15 mouse cellular contexts compared by ENCODE assay signal in the genomic region with DNA sequence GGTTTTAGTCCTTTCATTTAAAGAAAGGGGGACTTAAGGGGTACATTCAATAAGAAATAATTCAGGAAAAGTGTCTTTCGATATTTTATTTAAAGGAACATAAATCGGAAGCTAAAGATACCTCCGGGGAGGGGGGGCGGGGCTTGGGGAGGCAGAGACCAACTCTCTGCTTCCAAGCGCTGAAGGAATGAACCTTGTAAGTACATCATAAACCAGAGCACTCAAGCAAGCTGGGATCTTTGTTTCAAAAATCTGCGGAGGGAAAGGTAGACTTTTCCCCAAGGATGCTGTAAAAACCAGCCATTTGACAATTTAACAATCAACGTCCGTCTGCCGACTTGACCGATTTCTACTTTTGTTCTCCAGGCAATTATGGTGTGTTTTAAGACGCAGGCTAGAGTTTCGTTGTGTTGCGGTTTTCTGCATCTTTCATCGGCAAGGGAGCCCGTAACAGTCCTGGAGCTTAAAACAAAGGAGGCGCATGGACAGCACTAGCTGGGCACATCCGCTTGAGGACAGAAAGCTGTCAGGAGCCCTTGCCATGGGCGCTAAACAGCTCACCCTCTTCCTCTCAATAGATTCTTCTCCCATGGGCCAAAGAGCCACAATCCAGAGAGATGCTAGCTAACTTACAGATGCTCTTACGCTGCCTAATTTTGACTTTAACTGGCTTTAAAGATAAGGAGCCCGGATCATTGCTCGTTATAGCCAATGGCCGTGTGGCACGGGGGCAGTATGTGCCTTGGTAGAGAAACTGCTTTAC.
DNase-seq lines count a peak whose midpoint lies in the region; ATAC-seq and TF ChIP-seq lines count a peak whose summit lies in the region.
"Had no signal": no experiment of that assay in that cellular context is flagged by ENCODE, and none has a peak within 500 bp of the region (broad histone marks: within the 10 kb centered on the region; RNA-seq: fewer than 3 reads in every experiment).

No protein-coding gene starts in this region.

- peaks cover 5% of the 10 kb centered on the region for H3K27me3 ChIP-seq in forebrain, embryonic 11.5 days (ENCODE audit: control insufficient read depth, insufficient read depth, low read length)
- peaks cover 42% of the 10 kb centered on the region for H3K27me3 ChIP-seq in forebrain, embryonic 10.5 days (ENCODE audit: poor library complexity, severe bottlenecking)
- no peaks in the 10 kb centered on the region for H3K27me3 ChIP-seq in kidney, embryonic 16.5 days (ENCODE audit: insufficient read depth, low read length)
- H3K27me3 ChIP-seq in forebrain, postnatal 0 days (ENCODE audit: insufficient read depth, low read length), result no peaks in the 10 kb centered on the region
- H3K27me3 ChIP-seq in neural tube, embryonic 13.5 days, result peaks cover 35% of the 10 kb centered on the region
- H3K27me3 ChIP-seq: midbrain, embryonic 15.5 days had no signal

- H3K36me3 ChIP-seq in forebrain, embryonic 11.5 days (ENCODE audit: control insufficient read depth, insufficient read depth, low read length), result no peaks in the 10 kb centered on the region
- H3K36me3 ChIP-seq in forebrain, embryonic 10.5 days (replicated peaks), result no peaks in the 10 kb centered on the region
- H3K36me3 ChIP-seq in kidney, embryonic 16.5 days (ENCODE audit: insufficient read depth, low read length), result no peaks in the 10 kb centered on the region
- H3K36me3 ChIP-seq in forebrain, postnatal 0 days (ENCODE audit: insufficient read depth), result no peaks in the 10 kb centered on the region
- no peaks in the 10 kb centered on the region for H3K36me3 ChIP-seq in neural tube, embryonic 13.5 days
- H3K36me3 ChIP-seq: midbrain, embryonic 15.5 days had no signal

- no peak for ATAC-seq in forebrain, embryonic 11.5 days (replicated peaks; ENCODE audit: low FRiP score)
- ATAC-seq in kidney, embryonic 16.5 days (ENCODE audit: low FRiP score, low TSS enrichment), result no peak
- peak; percentile 66; the same call in 1 of the 2 replicates for ATAC-seq in forebrain, postnatal 0 days
- ATAC-seq in neural tube, embryonic 13.5 days (ENCODE audit: low read depth), result no peak
- ATAC-seq in granulocyte monocyte progenitor cell, adult 5-6 weeks (replicated peaks; ENCODE audit: poor library complexity, severe bottlenecking), result no peak
- ATAC-seq: intestine, embryonic 16.5 days; midbrain, embryonic 15.5 days had no signal

- no peaks in the 10 kb centered on the region for H3K9me3 ChIP-seq in forebrain, embryonic 11.5 days (ENCODE audit: control insufficient read depth, low read length)
- no peaks in the 10 kb centered on the region for H3K9me3 ChIP-seq in forebrain, embryonic 10.5 days
- peaks cover 6% of the 10 kb centered on the region; the same call in 1 of the 2 replicates for H3K9me3 ChIP-seq in kidney, embryonic 16.5 days (ENCODE audit: low read length)
- no peaks in the 10 kb centered on the region for H3K9me3 ChIP-seq in forebrain, postnatal 0 days (ENCODE audit: low read length)
- peaks cover 6% of the 10 kb centered on the region; the same call in 1 of the 2 replicates for H3K9me3 ChIP-seq in neural tube, embryonic 13.5 days
- H3K9me3 ChIP-seq: midbrain, embryonic 15.5 days had no signal

- no peak for TF ChIP-seq CTCF in forebrain, postnatal 0 days (IDR thresholded peaks at IDR 0.05; ENCODE audit: low read depth)

- H3K4me2 ChIP-seq in forebrain, embryonic 11.5 days (ENCODE audit: low read depth, low read length, severe bottlenecking), result 0 out of 2 replicates have a peak overlapping the region, but pooled peaks have one; percentile 18
- peak overlapping the region; percentile 30 for H3K4me2 ChIP-seq in kidney, embryonic 16.5 days (replicated peaks; ENCODE audit: low read depth, low read length)
- peak overlapping the region; percentile 39 for H3K4me2 ChIP-seq in forebrain, postnatal 0 days (ENCODE audit: low read depth)
- H3K4me2 ChIP-seq in neural tube, embryonic 13.5 days, result peak overlapping the region; percentile 54
- H3K4me2 ChIP-seq: midbrain, embryonic 15.5 days had no signal

- no peak for DNase-seq in forebrain, embryonic 11.5 days (ENCODE audit: low spot score)
- DNase-seq in forebrain, embryonic 10.5 days (ENCODE audit: extremely low spot score, low spot score), result no peak
- DNase-seq in kidney, adult 18-20 months, result no peak
- peak; percentile 55 for DNase-seq in forebrain, postnatal 0 days
- DNase-seq in lung, postnatal 36 days, result no peak
- DNase-seq: adrenal gland, postnatal 25 days; cerebellum, adult 9-11 months; liver; lung, adult 18-20 months had no signal

- no peak overlapping the region for H3K9ac ChIP-seq in forebrain, embryonic 11.5 days (ENCODE audit: low read length)
- H3K9ac ChIP-seq in kidney, embryonic 16.5 days (replicated peaks; ENCODE audit: low read length), result no peak overlapping the region
- H3K9ac ChIP-seq in forebrain, postnatal 0 days, result peak overlapping the region; percentile 3; the same call in 1 of the 2 replicates
- H3K9ac ChIP-seq in neural tube, embryonic 13.5 days, result peak overlapping the region; percentile 56
- H3K9ac ChIP-seq: midbrain, embryonic 15.5 days had no signal

- no peak overlapping the region for H3K27ac ChIP-seq in forebrain, embryonic 11.5 days (ENCODE audit: low read depth, low read length)
- no peak overlapping the region for H3K27ac ChIP-seq in forebrain, embryonic 10.5 days
- no peak overlapping the region for H3K27ac ChIP-seq in kidney, embryonic 16.5 days (ENCODE audit: low read length)
- H3K27ac ChIP-seq in forebrain, postnatal 0 days (ENCODE audit: low read depth, low read length), result peak overlapping the region; percentile 3; the same call in 1 of the 2 replicates
- peak overlapping the region; percentile 47; the same call in 1 of the 2 replicates for H3K27ac ChIP-seq in neural tube, embryonic 13.5 days (replicated peaks)
- H3K27ac ChIP-seq: macrophage; midbrain, embryonic 15.5 days had no signal

- no peaks in the 10 kb centered on the region for H3K4me1 ChIP-seq in forebrain, embryonic 11.5 days (replicated peaks; ENCODE audit: control insufficient read depth, insufficient read depth, low read length)
- H3K4me1 ChIP-seq in forebrain, embryonic 10.5 days, result peaks cover 13% of the 10 kb centered on the region
- peaks cover 5% of the 10 kb centered on the region; the same call in 1 of the 2 replicates for H3K4me1 ChIP-seq in kidney, embryonic 16.5 days (ENCODE audit: insufficient read depth, low read length)
- no peaks in the 10 kb centered on the region for H3K4me1 ChIP-seq in forebrain, postnatal 0 days (ENCODE audit: insufficient read depth)
- H3K4me1 ChIP-seq in neural tube, embryonic 13.5 days (replicated peaks), result peaks cover 25% of the 10 kb centered on the region

- no peak overlapping the region for H3K4me3 ChIP-seq in forebrain, embryonic 11.5 days (ENCODE audit: low read depth, low read length)
- no peak overlapping the region for H3K4me3 ChIP-seq in forebrain, embryonic 10.5 days
- peak overlapping the region; percentile 21; the same call in 1 of the 2 replicates for H3K4me3 ChIP-seq in kidney, embryonic 16.5 days (ENCODE audit: low read length)
- peak overlapping the region; percentile 15 for H3K4me3 ChIP-seq in forebrain, postnatal 0 days (ENCODE audit: low read depth, low read length)
- H3K4me3 ChIP-seq in neural tube, embryonic 13.5 days, result peak overlapping the region; percentile 18
- H3K4me3 ChIP-seq: midbrain, embryonic 15.5 days had no signal

- 87% methylated on average over 23 of the region's 23 CpGs for WGBS in forebrain, embryonic 11.5 days
- WGBS in forebrain, embryonic 10.5 days, result 93% methylated on average over 23 of the region's 23 CpGs
- 69% methylated on average over 23 of the region's 23 CpGs for WGBS in kidney, embryonic 16.5 days
- 55% methylated on average over 23 of the region's 23 CpGs for WGBS in forebrain, postnatal 0 days
- 34% methylated on average over 23 of the region's 23 CpGs for WGBS in neural tube, embryonic 13.5 days

Comparison
In these comparisons a context has a peak if more than half of its experiments do, and no peak if none do; other contexts are left out.
1. H3K27ac ChIP-seq: peak in forebrain, postnatal 0 days (single experiment) and neural tube, embryonic 13.5 days (single experiment); none in forebrain, embryonic 11.5 days (single experiment), forebrain, embryonic 10.5 days (single experiment) and kidney, embryonic 16.5 days (single experiment).
2. H3K4me3 ChIP-seq: peak in kidney, embryonic 16.5 days (single experiment), forebrain, postnatal 0 days (single experiment) and neural tube, embryonic 13.5 days (single experiment); none in forebrain, embryonic 11.5 days (single experiment) and forebrain, embryonic 10.5 days (single experiment).
3. H3K9ac ChIP-seq: peak in forebrain, postnatal 0 days (single experiment) and neural tube, embryonic 13.5 days (single experiment); none in forebrain, embryonic 11.5 days (single experiment) and kidney, embryonic 16.5 days (single experiment).
4. Peak in every context shown above with its lines, with median percentiles within 50 percentile points of each other: H3K4me2 ChIP-seq.